In genomic region chr17:94778871-94779482, GRCm38 (mm10) we compare ENCODE assay signal across 14 mouse cellular contexts.
"Had no signal": no experiment of that assay in that cellular context is flagged by ENCODE, and none has a peak within 500 bp of the region (broad histone marks: within the 10 kb centered on the region; RNA-seq: fewer than 3 reads in every experiment).

No protein-coding gene starts in this region.

- H3K4me1 ChIP-seq: limb, embryonic 13.5 days; midbrain, embryonic 15.5 days; neural tube, embryonic 12.5 days had no signal

- H3K27ac ChIP-seq: layer of hippocampus, adult 2 months; limb, embryonic 13.5 days; liver, embryonic 14.5 days; midbrain, embryonic 15.5 days; neural tube, embryonic 12.5 days; stomach, postnatal 0 days had no signal

- H3K9me3 ChIP-seq: limb, embryonic 13.5 days; midbrain, embryonic 15.5 days; neural tube, embryonic 12.5 days had no signal

- H3K4me3 ChIP-seq: layer of hippocampus, adult 2 months; limb, embryonic 13.5 days; midbrain, embryonic 15.5 days; neural tube, embryonic 12.5 days had no signal

- H3K27me3 ChIP-seq: limb, embryonic 13.5 days; midbrain, embryonic 15.5 days; neural tube, embryonic 12.5 days had no signal

- H3K9ac ChIP-seq: limb, embryonic 13.5 days; liver, embryonic 14.5 days; midbrain, embryonic 15.5 days; neural tube, embryonic 12.5 days had no signal

- DNase-seq: kidney, adult 18-20 months; kidney, postnatal 10 days; kidney, postnatal 4 days; left cerebral cortex, postnatal 4 days; lung, adult 18-20 months; right cerebral cortex, postnatal 14 days; thymus, adult 18-20 months; thymus, postnatal 14 days had no signal
